Mouse (Mus musculus) mesoderm, embryonic 11.5 days (tissue): ENCODE data around the gene Ccn1.
A peak's percentile ranks its signal among the peaks of the same experiment; 100 is the strongest.

Experiments used
- DNase-seq: peaks from one replicate; pipeline ENCODE4 v3.0.0-alpha.2; 2012; ENCODE audit warnings: low read depth, low spot score

Ccn1 gene

DNA sequence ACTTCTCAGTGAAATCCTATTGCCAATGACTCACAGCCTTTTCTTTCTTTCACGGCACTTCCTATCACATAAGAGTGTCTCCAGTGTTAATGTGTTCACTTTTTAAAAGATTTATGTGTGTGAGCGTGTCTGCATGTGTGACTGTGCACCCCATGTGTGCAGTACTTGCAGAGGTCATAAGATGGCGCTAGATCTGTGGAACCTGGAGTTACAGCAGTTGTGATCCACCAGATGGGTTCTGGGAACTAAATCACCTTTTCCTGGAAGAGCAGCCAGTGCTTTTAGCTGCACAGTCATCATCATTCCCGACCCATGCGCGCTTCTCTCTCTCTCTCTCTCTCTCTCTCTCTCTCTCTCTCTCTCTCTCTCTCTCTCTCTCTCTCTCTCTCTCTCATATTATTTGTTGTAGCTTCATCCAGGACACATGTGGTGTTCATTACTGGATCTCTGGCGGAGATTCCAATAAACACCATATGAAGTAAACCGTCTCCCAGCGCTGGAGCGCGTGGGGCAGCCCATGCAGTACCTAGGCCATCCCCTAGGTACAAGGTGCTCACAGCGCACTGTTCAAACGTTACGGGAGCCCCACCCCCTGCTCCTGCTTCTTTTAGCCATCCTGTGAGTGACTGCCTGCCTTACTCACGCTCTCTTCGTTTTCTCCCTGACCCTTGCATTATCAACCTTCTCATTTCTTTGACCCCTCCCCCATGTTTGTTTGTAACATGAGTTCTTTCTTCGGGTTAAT is 30.0 kb downstream of the Ccn1 start:
- no peak for DNase-seq

DNA sequence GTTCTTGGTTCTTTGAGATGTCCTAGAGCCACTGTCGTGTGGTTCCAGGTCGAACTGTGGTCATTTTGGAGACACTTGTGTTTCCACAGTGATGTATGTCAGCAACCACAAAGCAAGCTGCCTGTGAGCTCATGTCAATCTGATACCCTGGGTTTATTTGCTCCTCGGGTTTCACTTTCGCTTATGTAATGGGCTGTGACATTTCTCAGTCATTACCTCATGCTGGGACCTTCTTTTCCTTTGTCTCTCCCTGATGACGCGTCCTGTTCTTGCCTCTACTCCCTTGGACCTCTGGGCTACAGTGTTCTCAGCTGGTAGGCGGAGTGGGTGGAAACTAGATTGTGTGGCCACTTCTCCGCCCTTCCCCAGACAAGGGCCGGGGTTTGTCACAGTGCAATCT is 31.5 kb downstream of the Ccn1 start:
- DNase-seq, result no peak

- peak; percentile 39 for DNase-seq
Measured at GRCm38 (mm10) chr3:145614362-145615115, 35.2 kb downstream of the Ccn1 start.

- no peak for DNase-seq
Measured at GRCm38 (mm10) chr3:145613234-145613633, 36.5 kb downstream of the Ccn1 start.

- peak; percentile 66 for DNase-seq
Measured at GRCm38 (mm10) chr3:145612662-145613061, 37.1 kb downstream of the Ccn1 start.

DNA sequence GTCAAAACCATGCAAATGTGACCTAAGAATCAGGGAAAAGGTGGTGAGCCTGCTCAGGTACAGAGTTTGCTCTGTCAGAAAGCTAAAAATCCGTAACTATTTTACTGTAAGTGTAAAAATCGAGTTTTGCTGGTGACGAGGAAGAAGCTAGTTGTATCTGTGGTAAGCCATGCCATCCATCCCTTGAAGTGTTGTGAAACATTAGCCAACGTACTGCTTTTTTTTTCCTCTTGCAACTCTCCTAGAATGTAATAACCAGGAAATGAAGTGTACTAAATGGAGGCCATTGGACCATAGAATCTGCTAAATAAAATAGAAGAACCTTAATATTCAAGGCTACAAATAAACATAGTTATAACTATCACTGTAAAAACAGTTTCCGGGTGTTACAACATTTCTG is 41.5 kb downstream of the Ccn1 start:
- no peak for DNase-seq

- DNase-seq, result no peak
Measured at GRCm38 (mm10) chr3:145605437-145606123, 44.2 kb downstream of the Ccn1 start.

DNA sequence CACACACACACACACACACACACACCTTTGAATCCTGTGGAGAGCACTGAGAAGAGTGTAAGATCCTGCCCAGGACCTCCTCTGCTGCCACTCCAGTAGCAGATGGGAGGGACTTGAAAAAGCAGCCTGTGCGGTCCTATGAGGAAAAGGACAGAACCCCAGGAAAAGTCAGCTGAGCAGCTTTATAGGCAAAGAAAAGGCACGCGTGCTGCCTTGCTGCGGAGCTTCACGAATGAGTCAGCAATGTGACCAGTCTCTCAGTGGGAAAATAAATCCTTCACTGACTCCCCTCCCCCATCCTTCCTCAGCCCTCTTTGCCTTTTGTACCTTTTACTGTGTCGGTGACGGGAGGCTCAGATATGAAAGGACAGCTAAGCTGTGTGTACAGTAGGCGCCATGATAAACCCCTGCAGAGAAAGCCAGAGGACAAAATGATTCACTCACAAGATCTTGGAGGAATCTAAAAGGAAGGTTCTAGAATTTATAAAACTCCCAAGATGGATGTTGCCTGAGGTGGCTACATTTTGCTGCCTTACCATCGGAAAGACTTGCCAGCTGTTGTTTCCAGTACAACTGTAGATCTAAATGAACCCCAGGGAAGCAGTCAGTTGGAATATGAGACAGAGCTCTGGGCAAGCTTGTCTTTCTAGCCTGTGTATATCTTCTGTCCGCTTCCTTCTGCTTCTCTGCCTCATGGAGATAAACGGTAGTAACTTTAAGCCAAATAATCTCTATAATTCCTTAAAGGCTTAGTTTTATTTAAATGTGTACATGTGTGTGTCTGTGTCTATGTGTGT is 47.2 kb downstream of the Ccn1 start:
- DNase-seq, result peak; percentile 44

GRCm38 (mm10) chr3:145601345-145601744 is 48.4 kb downstream of the Ccn1 start:
- DNase-seq, result no peak

DNA sequence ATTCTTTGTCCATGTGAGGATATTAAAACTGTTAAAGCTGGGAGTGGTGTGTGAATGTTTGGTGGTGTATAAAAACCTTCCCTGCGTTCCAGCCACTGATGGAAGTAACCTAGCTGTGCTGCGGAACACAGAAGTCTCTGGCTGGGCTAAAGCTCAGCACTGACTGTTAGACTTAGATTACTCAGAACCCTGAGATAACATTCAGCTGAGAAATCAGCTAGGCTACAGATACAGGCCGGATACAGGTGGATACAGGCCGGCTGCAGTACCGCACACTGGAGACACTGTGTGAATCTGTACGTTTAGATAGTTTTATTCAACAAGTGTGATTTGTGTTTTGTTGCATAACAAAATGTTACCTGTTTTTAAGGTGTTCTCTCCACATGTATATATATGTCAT is 49.0 kb downstream of the Ccn1 start:
- DNase-seq, result no peak

GRCm38 (mm10) chr3:145599059-145599458 is 50.7 kb downstream of the Ccn1 start:
- DNase-seq, result no peak
